Mouse (Mus musculus) heart, embryonic 11.5 days (tissue): ENCODE results near the gene Ptprr. TPM values are rescaled to one million over a fixed set of nuclear protein-coding genes. Genes with fewer than 3 reads are reported as not detected.

Experiments used
- ATAC-seq: fragments of 200-750 bp; cut with Nextera tagmentation; replicated peaks from 2 replicates; pipeline ENCODE4 v1.8.0; 2017; ENCODE audit warnings: moderate library complexity; ENCODE audit not compliant: insufficient number of reproducible peaks, low FRiP score, low TSS enrichment
- H3K27ac ChIP-seq: fragments of 300-500 bp; sonication (generic); 2 replicates; pipeline ENCODE4 v1.5.1; 2014; ENCODE audit warnings: mild to moderate bottlenecking, low read depth, low read length
- H3K27me3 ChIP-seq: fragments of 300-500 bp; sonication (generic); 2 replicates; pipeline ENCODE4 v1.6.1; 2014; ENCODE audit warnings: mild to moderate bottlenecking, low read length, mixed read lengths; ENCODE audit not compliant: control insufficient read depth, insufficient read depth
- H3K36me3 ChIP-seq: fragments of 300-500 bp; sonication (generic); 2 replicates; pipeline ENCODE4 v1.6.1; 2014; ENCODE audit warnings: mild to moderate bottlenecking, low read length, moderate library complexity, mixed read lengths; ENCODE audit not compliant: control insufficient read depth, insufficient read depth
- H3K4me1 ChIP-seq: fragments of 300-500 bp; sonication (generic); 2 replicates; pipeline ENCODE4 v1.6.1; 2014; ENCODE audit warnings: low read length; ENCODE audit not compliant: control insufficient read depth, insufficient read depth
- H3K4me2 ChIP-seq: fragments of 300-500 bp; sonication (generic); 2 replicates; pipeline ENCODE4 v1.6.1; 2014; ENCODE audit warnings: mild to moderate bottlenecking, moderate library complexity
- H3K4me3 ChIP-seq: fragments of 300-500 bp; sonication (generic); 2 replicates; pipeline ENCODE4 v1.5.1; 2014; ENCODE audit warnings: low read depth, low read length
- H3K9ac ChIP-seq: fragments of 300-500 bp; sonication (generic); 2 replicates; pipeline ENCODE4 v1.6.1; 2014; ENCODE audit warnings: mild to moderate bottlenecking, low read depth, low read length, moderate library complexity
- H3K9me3 ChIP-seq: fragments of 300-500 bp; sonication (generic); replicated peaks from 2 replicates; pipeline ENCODE4 v1.6.1; 2016; ENCODE audit warnings: low read length; ENCODE audit not compliant: control insufficient read depth
- WGBS: fragments of 180-500 bp; shearing (Covaris S2); extraction: QIAGEN DNeasy Blood & Tissue Kit; methylation state at CpG from one replicate; pipeline ENCODE4 v1.1.7; 2014; ENCODE audit not compliant: insufficient replicate concordance; 5-methylcytosine and 5-hydroxymethylcytosine counted together
- polyA plus RNA-seq: library from polyadenylated mRNA; unstranded; fragments of >200 nt; fragmentation: Nextera tagmentation; extraction: Ambion mirVana; gene quantifications from 2 replicates; pipeline ENCODE4 v1.2.1, GENCODE M21; 2014

Ptprr gene
- polyA plus RNA-seq, 1 experiment from 2014 or later = 0.63 TPM

DNA sequence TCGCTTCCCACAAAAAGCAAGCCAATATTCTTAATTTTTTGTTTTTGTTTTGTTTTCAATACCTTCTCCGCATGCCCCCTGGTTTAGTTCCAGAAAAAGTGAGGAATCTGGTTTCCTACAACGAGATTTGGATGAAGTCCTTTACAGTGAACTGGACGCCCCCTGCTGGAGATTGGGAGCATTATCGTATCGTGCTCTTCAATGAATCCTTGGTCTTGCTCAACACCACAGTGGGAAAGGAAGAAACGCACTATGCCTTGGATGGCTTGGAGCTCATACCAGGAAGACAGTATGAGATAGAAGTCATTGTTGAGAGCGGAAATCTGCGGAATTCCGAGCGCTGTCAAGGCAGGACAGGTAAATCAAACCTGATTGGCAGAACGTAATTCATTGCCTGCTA lies 301.2 kb downstream of the Ptprr start:
- Histone ChIP-seq H3K9ac (no peak overlapping the region), H3K4me1 (no peaks in the 10 kb centered on the region), H3K4me2 (no peak overlapping the region), H3K27me3 (no peaks in the 10 kb centered on the region), H3K36me3 (no peaks in the 10 kb centered on the region), H3K9me3 (no peaks in the 10 kb centered on the region), H3K4me3 (no peak overlapping the region), H3K27ac (no peak overlapping the region)
- WGBS = 19% methylated on average over 12 of the region's 12 CpGs
- no peak for ATAC-seq

Other genes starting within 250 kb of the Ptprr start
- gene Tspan8, start 201.4 kb upstream of the Ptprr start, polyA plus RNA-seq = 2.7 and 4.3 TPM in 2 replicates
- gene 4933416C03Rik, start 95.7 kb downstream of the Ptprr start, polyA plus RNA-seq = not detected in 2 replicates